Comparison of ENCODE assay signal across 16 mouse cellular contexts in the genomic region with DNA sequence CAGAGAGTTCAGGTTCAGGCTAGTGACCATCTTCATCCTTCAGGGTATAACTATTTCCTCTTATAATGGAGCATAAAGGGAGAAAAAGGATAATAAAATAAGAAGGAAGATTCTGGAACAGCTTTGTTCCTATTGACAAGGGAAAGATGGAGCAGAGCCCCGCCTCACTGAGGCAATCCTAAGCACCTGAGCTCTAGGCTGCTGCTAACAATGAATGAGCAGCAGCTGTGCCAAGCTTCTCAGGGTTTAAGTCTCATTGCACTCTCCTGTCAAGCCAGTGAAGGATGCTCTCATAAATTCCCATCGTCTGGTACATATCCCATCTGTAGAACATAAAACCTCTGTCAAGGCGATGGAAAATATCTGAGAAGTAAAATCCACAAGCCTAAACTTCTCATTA. TPM values are rescaled to one million over a fixed set of nuclear protein-coding genes. Genes with fewer than 3 reads are reported as not detected.
"Had no signal": no experiment of that assay in that cellular context is flagged by ENCODE, and none has a peak within 500 bp of the region (broad histone marks: within the 10 kb centered on the region; RNA-seq: fewer than 3 reads in every experiment).

No protein-coding gene starts in this region.

- H3K4me3 ChIP-seq: midbrain, embryonic 10.5 days; midbrain, embryonic 15.5 days; stomach, embryonic 15.5 days had no signal

- H3K27me3 ChIP-seq: midbrain, embryonic 15.5 days; stomach, embryonic 15.5 days had no signal

- H3K36me3 ChIP-seq: midbrain, embryonic 10.5 days; stomach, embryonic 15.5 days had no signal

- DNase-seq: kidney, adult 9 months; kidney, postnatal 36 days; layer of hippocampus, adult 9-11 months; lung, adult 18-20 months; lung, postnatal 36 days; retina, postnatal 1 day; thymus, postnatal 4 days had no signal

- H3K27ac ChIP-seq: kidney, postnatal 0 days; liver, embryonic 14.5 days; midbrain, embryonic 10.5 days; midbrain, embryonic 15.5 days; stomach, embryonic 15.5 days had no signal

- H3K4me1 ChIP-seq: midbrain, embryonic 15.5 days; stomach, embryonic 15.5 days had no signal

RNA-seq across cellular contexts. Expression of a gene that starts 44.7 kb away (rescaled TPM):
- total RNA-seq: layer of hippocampus, adult 18-20 months; left cerebral cortex, postnatal 10 days; megakaryocyte progenitor cell, adult 5-6 weeks had no signal
- polyA plus RNA-seq: limb, embryonic 11.5 days; midbrain, embryonic 10.5 days had no signal
